Comparison of ENCODE assay signal across 31 mouse cellular contexts in genomic region chr2:113820117-113820516, GRCm38 (mm10). TPM values are rescaled to one million over a fixed set of nuclear protein-coding genes. Genes with fewer than 3 reads are reported as not detected.
DNase-seq lines count a peak whose midpoint lies in the region; ATAC-seq and TF ChIP-seq lines count a peak whose summit lies in the region.
"Had no signal": no experiment of that assay in that cellular context is flagged by ENCODE, and none has a peak within 500 bp of the region (broad histone marks: within the 10 kb centered on the region; RNA-seq: fewer than 3 reads in every experiment).

No protein-coding gene starts in this region.

- WGBS in heart, embryonic 10.5 days: 91% methylated on average over 15 of the region's 15 CpGs
- WGBS in lung, adult 2 months: 84% methylated on average over 15 of the region's 15 CpGs

- TF ChIP-seq POLR2A in lung, adult 2 months (IDR thresholded peaks at IDR 0.05; ENCODE audit: borderline replicate concordance, extremely low read depth, low read depth, low read length): no peak

- peak; percentile 7 for DNase-seq in heart, adult 8-10 months (ENCODE audit: low spot score)
- DNase-seq in heart, embryonic 10.5 days (ENCODE audit: low spot score): no peak
- DNase-seq in lung, adult 18-20 months: peak; percentile 16 to 20
- no peak for DNase-seq in lung, adult 2 months
- no peak for DNase-seq in adipocyte (ENCODE audit: low spot score)
- DNase-seq in left cerebral cortex, postnatal 25 days (ENCODE audit: low spot score in 2 of 2): no peak
- DNase-seq: adrenal gland, adult 8-10 months; cerebellum, adult 2 months; cerebellum, postnatal 36 days; embryo, embryonic 11 days; gastrocnemius, postnatal 25 days; kidney, adult 8-10 months; kidney, postnatal 4 days; left cerebral cortex, postnatal 4 days; right cerebral cortex, postnatal 4 days; thymus, adult 2 months; thymus, postnatal 36 days had no signal

- H3K36me3 ChIP-seq in heart, embryonic 10.5 days: no peaks in the 10 kb centered on the region
- H3K36me3 ChIP-seq: embryonic facial prominence, embryonic 12.5 days; liver, embryonic 15.5 days had no signal

- no peaks in the 10 kb centered on the region for H3K9me3 ChIP-seq in heart, embryonic 10.5 days
- H3K9me3 ChIP-seq: embryonic facial prominence, embryonic 12.5 days; liver, embryonic 15.5 days; neural tube, embryonic 12.5 days had no signal

- H3K27ac ChIP-seq in heart, embryonic 10.5 days: no peak overlapping the region
- H3K27ac ChIP-seq: embryonic facial prominence, embryonic 12.5 days; kidney, postnatal 0 days; liver, embryonic 15.5 days; neural tube, embryonic 12.5 days had no signal

- H3K4me1 ChIP-seq in heart, embryonic 10.5 days: no peaks in the 10 kb centered on the region
- H3K4me1 ChIP-seq in lung, adult 2 months (ENCODE audit: control insufficient read depth, insufficient read depth, low read length): no peaks in the 10 kb centered on the region
- H3K4me1 ChIP-seq: embryonic facial prominence, embryonic 12.5 days; liver, embryonic 15.5 days had no signal

- H3K27me3 ChIP-seq in heart, embryonic 10.5 days (ENCODE audit: insufficient read depth, poor library complexity, severe bottlenecking): no peaks in the 10 kb centered on the region
- H3K27me3 ChIP-seq: embryonic facial prominence, embryonic 12.5 days; liver, embryonic 15.5 days; neural tube, embryonic 12.5 days had no signal

- no peak overlapping the region for H3K4me3 ChIP-seq in heart, embryonic 10.5 days
- no peak overlapping the region for H3K4me3 ChIP-seq in lung, adult 2 months (replicated peaks; ENCODE audit: extremely low read depth, low read depth, low read length)
- H3K4me3 ChIP-seq: embryonic facial prominence, embryonic 12.5 days; liver, embryonic 15.5 days; myocyte; neural tube, embryonic 12.5 days had no signal

- intact Hi-C loops in left cerebral cortex, postnatal 25 days (cut with DNase I): loop anchor here (5.0 kb wide), 2 partner anchors 283 to 328 kb away; no protein-coding TSS in a partner anchor

- TF ChIP-seq CTCF in lung, adult 2 months (IDR thresholded peaks at IDR 0.05; ENCODE audit: insufficient read depth, low read length): no peak

- ATAC-seq in common myeloid progenitor, adult 5-6 weeks (replicated peaks; ENCODE audit: low read depth, poor library complexity, severe bottlenecking): peak; percentile 52
- ATAC-seq in megakaryocyte progenitor cell, adult 5-6 weeks (replicated peaks; ENCODE audit: poor library complexity): peak; percentile 51
- ATAC-seq: activated CD4-positive, CD25-positive, alpha-beta regulatory T cell, adult 4 months; forebrain, embryonic 14.5 days; hindbrain, embryonic 16.5 days; intestine, embryonic 16.5 days; lung, postnatal 0 days; midbrain, embryonic 16.5 days had no signal

RNA-seq across cellular contexts. Expression of gene Scg5, which starts 8.8 kb away (rescaled TPM):
- total RNA-seq in heart, adult 8-10 months (2022): under 1 TPM in 1 of 4 experiments, not detected in 3; 0.35 TPM
- polyA plus RNA-seq in heart, embryonic 10.5 days (2016; fragmentation: Nextera tagmentation; extraction: Ambion mirVana): 0.81 and 0.99 TPM in 2 replicates
- 0.49 and 0.57 TPM in 2 replicates for polyA plus RNA-seq in lung, adult 2 months (2012; rRNA removed)
- 3.7 TPM in 1 of 2 replicates, not detected in the other for total RNA-seq in common myeloid progenitor, adult 5-6 weeks (2017)
- 1.0 and 1.2 TPM in 2 replicates for total RNA-seq in megakaryocyte progenitor cell, adult 5-6 weeks (2015)
- 1.2 TPM in 1 of 2 replicates, not detected in the other for total RNA-seq in megakaryocyte progenitor cell, adult 5-6 weeks (2017)
- total RNA-seq in left cerebral cortex, postnatal 25 days (2021): 100 to 1,000 TPM; 488 to 523 TPM
- total RNA-seq: gastrocnemius, adult 18-20 months had no signal

RNA-seq across cellular contexts. Expression of gene Arhgap11a, which starts 28.3 kb away (rescaled TPM):
- total RNA-seq in heart, adult 8-10 months (2022): 1 to 10 TPM; 1.1 to 2.0 (median 1.2) TPM
- polyA plus RNA-seq in heart, embryonic 10.5 days (2016; fragmentation: Nextera tagmentation; extraction: Ambion mirVana): 25.7 and 29.6 TPM in 2 replicates
- polyA plus RNA-seq in lung, adult 2 months (2012; rRNA removed): 0.60 and 1.2 TPM in 2 replicates
- 40.6 and 55.4 TPM in 2 replicates for total RNA-seq in common myeloid progenitor, adult 5-6 weeks (2017)
- 42.4 and 43.0 TPM in 2 replicates for total RNA-seq in megakaryocyte progenitor cell, adult 5-6 weeks (2015)
- total RNA-seq in megakaryocyte progenitor cell, adult 5-6 weeks (2017): 35.9 and 50.3 TPM in 2 replicates
- total RNA-seq in left cerebral cortex, postnatal 25 days (2021): 1 to 10 TPM; 2.1 to 2.2 TPM

Comparison
In these comparisons a context has a peak if more than half of its experiments do, and no peak if none do; other contexts are left out.
1. DNase-seq: peak in heart, adult 8-10 months (single experiment) and lung, adult 18-20 months (2 of 2); none in heart, embryonic 10.5 days (single experiment), lung, adult 2 months (single experiment), adipocyte (single experiment) and left cerebral cortex, postnatal 25 days (0 of 2).
2. RNA of gene Scg5, which starts 8.8 kb away (total RNA-seq): 488 to 523 TPM in left cerebral cortex, postnatal 25 days; 3.7 TPM in common myeloid progenitor, adult 5-6 weeks, 1.0 to 1.2 TPM in megakaryocyte progenitor cell, adult 5-6 weeks and 0.35 TPM in heart, adult 8-10 months; every median in the first group is over 100 times any median in the second.
3. RNA of gene Arhgap11a, which starts 28.3 kb away (total RNA-seq): 40.6 to 55.4 TPM in common myeloid progenitor, adult 5-6 weeks and 35.9 to 50.3 TPM in megakaryocyte progenitor cell, adult 5-6 weeks; 2.1 to 2.2 TPM in left cerebral cortex, postnatal 25 days and 1.1 to 2.0 TPM in heart, adult 8-10 months; every median in the first group is over 10 times any median in the second.